ENCODE assay signal across 15 mouse cellular contexts in genomic region chr8:22382824-22383595, GRCm38 (mm10). TPM values are rescaled to one million over a fixed set of nuclear protein-coding genes. Genes with fewer than 3 reads are reported as not detected.
DNase-seq lines count a peak whose midpoint lies in the region; ATAC-seq and TF ChIP-seq lines count a peak whose summit lies in the region.
"Had no signal": no experiment of that assay in that cellular context is flagged by ENCODE, and none has a peak within 500 bp of the region (broad histone marks: within the 10 kb centered on the region; RNA-seq: fewer than 3 reads in every experiment).

No protein-coding gene starts in this region.

- no peak for ATAC-seq in inflammation-experienced regulatory T-cells, adult 6 months

- no peak for DNase-seq in gastrocnemius, adult 2 months
- no peak for DNase-seq in gastrocnemius, postnatal 4 days (ENCODE audit: low spot score in 2 of 2)
- DNase-seq in layer of hippocampus, adult 2 months (ENCODE audit: low spot score in 2 of 2): no peak
- DNase-seq in layer of hippocampus, postnatal 10 days (ENCODE audit: low spot score in 2 of 2): no peak
- DNase-seq in CD4-positive helper T cell, adult 2 months (ENCODE audit: low read depth, low spot score): peak; percentile 7
- peak; percentile 51 for DNase-seq in ZHBTc4 (ENCODE audit: low read depth, low spot score)
- no peak for DNase-seq in kidney, adult 18-20 months
- DNase-seq: cerebellum, adult 18-20 months; heart, postnatal 36 days; kidney, adult 8-10 months; liver, embryonic 13.5 days; thymus, postnatal 4 days had no signal

- peak; percentile 6; the same call in 1 of the 2 replicates for TF ChIP-seq CTCF in gastrocnemius, adult 2 months (IDR thresholded peaks at IDR 0.05)
- peak; percentile 64 for TF ChIP-seq CTCF in layer of hippocampus, adult 2 months (conservative IDR thresholded peaks at IDR 0.05)

- intact Hi-C loops in gastrocnemius, adult 2 months (cut with DNase I): no loop called here

- no peak overlapping the region for H3K4me3 ChIP-seq in gastrocnemius, adult 2 months
- no peak overlapping the region for H3K4me3 ChIP-seq in layer of hippocampus, adult 2 months
- H3K4me3 ChIP-seq: forebrain, embryonic 10.5 days; liver, embryonic 13.5 days; stomach, embryonic 15.5 days had no signal

- no peak overlapping the region for H3K27ac ChIP-seq in gastrocnemius, adult 2 months
- H3K27ac ChIP-seq in layer of hippocampus, adult 2 months: no peak overlapping the region
- H3K27ac ChIP-seq: forebrain, embryonic 10.5 days; liver, embryonic 13.5 days; stomach, embryonic 15.5 days had no signal

RNA-seq across cellular contexts. Expression of gene Slc25a15, which starts 15.4 kb away (rescaled TPM):
- 10 to 100 TPM; 10.2 to 14.1 TPM for total RNA-seq in gastrocnemius, adult 2 months (2021)
- 10 to 100 TPM; 13.7 to 15.8 TPM for total RNA-seq in gastrocnemius, postnatal 4 days (2021)
- 10 to 100 TPM in 1 of 2 experiments, 1 to 10 TPM in 1; 9.7 to 12.3 TPM for total RNA-seq in layer of hippocampus, adult 2 months (2021)
- 1 to 10 TPM; 8.2 to 8.9 TPM for total RNA-seq in layer of hippocampus, postnatal 10 days (2021)
- 1 to 10 TPM; 1.9 to 2.5 (median 2.4) TPM for polyA plus RNA-seq in inflammation-experienced regulatory T-cells, adult 6 months (2017; shearing (Covaris generic))

RNA-seq across cellular contexts. Expression of gene Mrps31, which starts 28.2 kb away (rescaled TPM):
- 10 to 100 TPM; 25.7 to 37.8 TPM for total RNA-seq in gastrocnemius, adult 2 months (2021)
- 10 to 100 TPM; 33.6 to 37.0 TPM for total RNA-seq in gastrocnemius, postnatal 4 days (2021)
- 10 to 100 TPM; 23.5 to 23.6 TPM for total RNA-seq in layer of hippocampus, adult 2 months (2021)
- 10 to 100 TPM; 19.5 to 20.7 TPM for total RNA-seq in layer of hippocampus, postnatal 10 days (2021)
- 10 to 100 TPM; 22.5 to 24.4 (median 24.4) TPM for polyA plus RNA-seq in inflammation-experienced regulatory T-cells, adult 6 months (2017; shearing (Covaris generic))

Comparison
In these comparisons a context has a peak if more than half of its experiments do, and no peak if none do; other contexts are left out.
1. DNase-seq: peak in CD4-positive helper T cell, adult 2 months (single experiment) and ZHBTc4 (single experiment); none in gastrocnemius, adult 2 months (single experiment), gastrocnemius, postnatal 4 days (0 of 2), layer of hippocampus, adult 2 months (0 of 2), layer of hippocampus, postnatal 10 days (0 of 2) and kidney, adult 18-20 months (single experiment).